Mouse (Mus musculus) lung, postnatal 0 days (tissue): ENCODE results near the gene Lcp1. TPM values are rescaled to one million over a fixed set of nuclear protein-coding genes. Genes with fewer than 3 reads are reported as not detected.
A peak's percentile ranks its signal among the peaks of the same experiment; 100 is the strongest.

Source experiments
- ATAC-seq: fragments of 200-750 bp; cut with Nextera tagmentation; 2 replicates; pipeline ENCODE4 v1.8.0; 2017; ENCODE audit warnings: moderate library complexity
- DNase-seq: peaks from one replicate; pipeline ENCODE4 v3.0.0-alpha.2; 2016; ENCODE audit warnings: low spot score
- H3K27ac ChIP-seq: fragments of 300-500 bp; sonication (generic); 2 replicates; pipeline ENCODE4 v1.5.1; 2014; ENCODE audit warnings: antibody characterized with exemption, mild to moderate bottlenecking, low read length, mixed read lengths
- H3K27me3 ChIP-seq: fragments of 300-500 bp; sonication (generic); replicated peaks from 2 replicates; pipeline ENCODE4 v1.6.1; 2014; ENCODE audit warnings: low read length, mixed read lengths; ENCODE audit not compliant: insufficient read depth
- H3K36me3 ChIP-seq: fragments of 300-500 bp; sonication (generic); 2 replicates; pipeline ENCODE4 v1.6.1; 2014; ENCODE audit warnings: low read length, mixed read lengths; ENCODE audit not compliant: insufficient read depth
- H3K4me1 ChIP-seq: fragments of 300-500 bp; sonication (generic); 2 replicates; pipeline ENCODE4 v1.6.1; 2014; ENCODE audit warnings: antibody characterized with exemption, low read depth, low read length, mixed read lengths; ENCODE audit not compliant: insufficient read depth
- H3K4me2 ChIP-seq: fragments of 300-500 bp; sonication (generic); replicated peaks from 2 replicates; pipeline ENCODE4 v1.6.1; 2014; ENCODE audit warnings: low read depth, mild to moderate bottlenecking, low read length, moderate library complexity, mixed read lengths
- H3K4me3 ChIP-seq: fragments of 300-500 bp; sonication (generic); 2 replicates; pipeline ENCODE4 v1.5.1; 2014; ENCODE audit warnings: low read depth, low read length
- H3K9ac ChIP-seq: fragments of 300-500 bp; sonication (generic); replicated peaks from 2 replicates; pipeline ENCODE4 v1.6.1; 2014; ENCODE audit warnings: low read depth, mild to moderate bottlenecking
- H3K9me3 ChIP-seq: fragments of 300-500 bp; sonication (generic); 2 replicates; pipeline ENCODE4 v1.6.1; 2016; ENCODE audit warnings: low read length, mixed read lengths
- CTCF ChIP-seq: IDR thresholded peaks from 2 replicates; pipeline ENCODE4 v1.5.1; 2016; ENCODE audit warnings: antibody characterized with exemption, mild to moderate bottlenecking
- EP300 ChIP-seq: IDR thresholded peaks from 2 replicates; pipeline ENCODE4 v1.6.1; 2016; ENCODE audit warnings: antibody characterized with exemption, mild to moderate bottlenecking, control low read depth
- WGBS: fragments of 180-500 bp; shearing (Covaris S2); extraction: QIAGEN DNeasy Blood & Tissue Kit; methylation state at CpG from one replicate; pipeline ENCODE4 v1.1.7; 2014; 5-methylcytosine and 5-hydroxymethylcytosine counted together
- polyA plus RNA-seq: library from polyadenylated mRNA; unstranded; fragments of >200 nt; fragmentation: Nextera tagmentation; extraction: Ambion mirVana; gene quantifications from 2 replicates; pipeline ENCODE4 v1.2.1, GENCODE M21; 2015

Gene Lcp1
- polyA plus RNA-seq, 1 experiment from 2014 or later: 73.7 TPM

DNA sequence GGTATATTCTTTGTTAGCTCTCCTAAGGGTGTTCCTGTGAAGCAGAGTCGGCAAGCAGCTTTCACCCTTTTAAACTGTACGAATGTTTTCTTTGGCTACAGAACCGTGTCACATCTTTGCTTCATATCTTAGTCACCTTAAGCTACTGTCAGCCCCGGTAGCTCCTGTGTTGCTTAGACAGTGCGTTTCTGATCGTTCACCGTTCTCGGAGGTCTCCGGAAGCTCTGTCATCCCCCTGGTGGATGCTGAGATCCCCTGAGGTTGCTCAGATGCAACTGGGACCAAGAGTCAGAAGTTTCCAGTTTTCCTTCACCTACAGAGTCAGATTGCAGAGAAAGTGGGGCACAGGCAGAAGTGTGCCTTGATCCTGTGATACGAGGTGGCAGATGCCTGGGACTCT, 61.5 kb downstream of the Lcp1 start:
- Histone ChIP-seq H3K9me3 (no peaks in the 10 kb centered on the region), H3K4me2 (no peak overlapping the region), H3K4me3 (no peak overlapping the region), H3K9ac (no peak overlapping the region), H3K27me3 (no peaks in the 10 kb centered on the region), H3K4me1 (no peaks in the 10 kb centered on the region; the same call in 1 of the 2 replicates), H3K36me3 (no peaks in the 10 kb centered on the region), H3K27ac (no peak overlapping the region)
- 71% methylated on average over 10 of the region's 10 CpGs for WGBS
- no peak for TF ChIP-seq EP300
- TF ChIP-seq CTCF: no peak
- no peak for DNase-seq
- no peak for ATAC-seq

DNA sequence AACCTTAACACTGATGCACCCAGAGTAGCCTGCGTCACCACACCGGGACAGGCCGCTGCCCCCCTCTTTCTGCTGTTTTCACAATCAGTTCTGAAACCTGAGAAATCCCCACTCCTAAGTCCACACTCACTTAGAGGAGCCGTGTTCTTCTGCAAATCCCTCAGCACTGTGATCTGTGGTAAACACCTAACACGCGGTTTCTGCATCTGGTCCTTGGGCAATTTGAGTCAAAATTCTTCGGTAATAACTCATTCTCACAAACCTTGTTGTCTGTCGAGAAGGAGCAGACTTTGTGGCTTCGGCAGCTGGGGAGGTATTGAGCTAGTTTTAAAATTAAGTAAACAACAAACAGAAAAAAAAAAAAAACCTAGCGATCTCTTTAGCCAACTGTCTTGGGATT, 62.0 kb downstream of the Lcp1 start:
- Histone ChIP-seq H3K4me2 (no peak overlapping the region), H3K4me1 (no peaks in the 10 kb centered on the region; the same call in 1 of the 2 replicates), H3K27me3 (no peaks in the 10 kb centered on the region), H3K27ac (no peak overlapping the region), H3K36me3 (no peaks in the 10 kb centered on the region), H3K9me3 (no peaks in the 10 kb centered on the region), H3K4me3 (no peak overlapping the region), H3K9ac (no peak overlapping the region)
- TF ChIP-seq EP300 (no peak), CTCF (no peak)
- WGBS: 63% methylated on average over 10 of the region's 10 CpGs
- DNase-seq (no peak), ATAC-seq (no peak)

DNA sequence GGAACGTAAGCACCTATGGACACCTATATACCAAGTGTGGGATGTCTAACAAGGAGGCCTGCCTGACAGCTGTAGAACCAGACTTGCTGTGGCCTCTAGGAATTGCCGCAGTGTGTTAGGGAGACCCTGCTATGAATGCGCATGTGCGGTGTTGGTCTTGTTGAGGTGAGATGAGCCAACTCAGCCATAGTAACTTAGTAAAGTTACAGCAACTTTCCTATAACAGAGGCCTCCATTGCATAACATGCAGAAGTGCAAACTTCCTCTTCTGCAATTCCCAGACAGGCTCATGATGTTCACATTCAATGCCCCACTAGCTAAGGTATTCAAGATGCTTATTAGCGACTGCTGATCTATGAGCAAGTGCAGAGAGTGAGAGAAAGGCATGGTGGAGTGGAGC, 64.6 kb downstream of the Lcp1 start:
- DNase-seq (peak; percentile 50), ATAC-seq (0 out of 2 replicates have a peak, but pooled peaks have one; percentile 14)
- Histone ChIP-seq H3K4me2 (no peak overlapping the region), H3K36me3 (0 out of 2 replicates have a peak, but pooled peaks cover 4% of the 10 kb centered on the region), H3K4me1 (no peaks in the 10 kb centered on the region), H3K27me3 (no peaks in the 10 kb centered on the region), H3K9me3 (no peaks in the 10 kb centered on the region), H3K9ac (no peak overlapping the region), H3K4me3 (no peak overlapping the region), H3K27ac (no peak overlapping the region)
- TF ChIP-seq CTCF (no peak), EP300 (peak; percentile 16; the same call in 1 of the 2 replicates)
- WGBS: 81% methylated on average over 5 of the region's 5 CpGs

DNA sequence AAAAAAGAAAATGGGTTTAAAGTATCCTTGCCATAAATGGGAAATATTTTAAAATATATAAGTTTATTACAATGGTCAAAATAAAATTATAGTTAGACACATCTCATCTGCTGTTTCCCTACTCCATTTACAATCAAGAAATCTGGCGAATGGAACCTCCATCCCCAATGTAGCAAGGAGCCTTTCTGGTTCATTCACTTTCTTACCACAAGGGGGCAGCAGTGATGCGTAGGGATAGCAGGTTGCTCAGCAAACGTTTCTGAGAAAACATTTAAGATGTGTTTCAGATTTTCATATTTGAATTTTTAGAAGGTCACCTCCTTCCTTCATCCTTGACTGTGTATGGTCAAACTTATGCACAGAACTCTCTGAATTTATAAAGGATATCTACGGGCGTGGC, 66.1 kb downstream of the Lcp1 start:
- Histone ChIP-seq H3K4me3 (no peak overlapping the region), H3K9me3 (no peaks in the 10 kb centered on the region), H3K4me2 (no peak overlapping the region), H3K4me1 (no peaks in the 10 kb centered on the region), H3K36me3 (peaks cover 7% of the 10 kb centered on the region; the same call in 1 of the 2 replicates), H3K9ac (no peak overlapping the region), H3K27ac (no peak overlapping the region), H3K27me3 (no peaks in the 10 kb centered on the region)
- no peak for ATAC-seq
- 40% methylated on average over 5 of the region's 5 CpGs for WGBS
- DNase-seq: peak; percentile 68
- peak; percentile 92 for TF ChIP-seq CTCF
- TF ChIP-seq EP300: no peak

GRCm38 (mm10) chr14:75197660-75198059, 66.8 kb downstream of the Lcp1 start:
- no peak for DNase-seq

GRCm38 (mm10) chr14:75205363-75206051, 74.6 kb downstream of the Lcp1 start:
- DNase-seq (no peak), ATAC-seq (no peak)
- Histone ChIP-seq H3K36me3 (peaks cover 15% of the 10 kb centered on the region; the same call in 1 of the 2 replicates), H3K4me3 (no peak overlapping the region), H3K4me1 (no peaks in the 10 kb centered on the region), H3K27ac (no peak overlapping the region), H3K27me3 (no peaks in the 10 kb centered on the region), H3K9ac (no peak overlapping the region), H3K9me3 (no peaks in the 10 kb centered on the region), H3K4me2 (no peak overlapping the region)
- no peak for TF ChIP-seq EP300
- TF ChIP-seq CTCF: no peak
- 79% methylated on average over 6 of the region's 6 CpGs for WGBS

More at GRCm38 (mm10) chr14:75197660-75198059, 66.8 kb downstream of the Lcp1 start:
- Histone ChIP-seq H3K36me3 (peaks cover 7% of the 10 kb centered on the region; the same call in 1 of the 2 replicates), H3K9ac (no peak overlapping the region), H3K27ac (no peak overlapping the region), H3K4me2 (no peak overlapping the region), H3K27me3 (no peaks in the 10 kb centered on the region), H3K4me3 (no peak overlapping the region), H3K4me1 (no peaks in the 10 kb centered on the region), H3K9me3 (no peaks in the 10 kb centered on the region)
- 28% methylated on average over 7 of the region's 7 CpGs for WGBS
- TF ChIP-seq EP300: no peak
- no peak for TF ChIP-seq CTCF
- no peak; the same call in 1 of the 2 replicates for ATAC-seq
